Mouse (Mus musculus) stomach, postnatal 0 days (tissue): ENCODE data around the gene Susd3. TPM values are rescaled to one million over a fixed set of nuclear protein-coding genes. Genes with fewer than 3 reads are reported as not detected.

ENCODE experiments used
- ATAC-seq: fragments of 200-750 bp; cut with Nextera tagmentation; 2 replicates; pipeline ENCODE4 v1.8.0; 2017; ENCODE audit not compliant: low FRiP score, low TSS enrichment
- DNase-seq: peaks from one replicate; pipeline ENCODE4 v3.0.0-alpha.2; 2016; ENCODE audit warnings: low spot score
- H3K27ac ChIP-seq: fragments of 300-500 bp; sonication (generic); replicated peaks from 2 replicates; pipeline ENCODE4 v1.5.1; 2014; ENCODE audit warnings: mild to moderate bottlenecking, control low read depth
- H3K27me3 ChIP-seq: fragments of 300-500 bp; sonication (generic); 2 replicates; pipeline ENCODE4 v1.6.1; 2014; ENCODE audit warnings: low read length; ENCODE audit not compliant: control insufficient read depth, insufficient read depth
- H3K36me3 ChIP-seq: fragments of 300-500 bp; sonication (generic); 2 replicates; pipeline ENCODE4 v1.6.1; 2014; ENCODE audit warnings: low read length, mixed read lengths; ENCODE audit not compliant: control insufficient read depth, insufficient read depth
- H3K4me1 ChIP-seq: fragments of 300-500 bp; sonication (generic); replicated peaks from 2 replicates; pipeline ENCODE4 v1.6.1; 2014; ENCODE audit warnings: antibody characterized with exemption; ENCODE audit not compliant: control insufficient read depth, insufficient read depth
- H3K4me2 ChIP-seq: fragments of 300-500 bp; sonication (generic); replicated peaks from 2 replicates; pipeline ENCODE4 v1.6.1; 2014; ENCODE audit warnings: low read depth, mild to moderate bottlenecking, control low read depth, moderate library complexity
- H3K4me3 ChIP-seq: fragments of 300-500 bp; sonication (generic); 2 replicates; pipeline ENCODE4 v1.5.1; 2014; ENCODE audit warnings: low read depth, low read length, control low read depth
- H3K9ac ChIP-seq: fragments of 300-500 bp; sonication (generic); 2 replicates; pipeline ENCODE4 v1.6.1; 2014; ENCODE audit warnings: mild to moderate bottlenecking, low read length, control low read depth, mixed read lengths
- H3K9me3 ChIP-seq: fragments of 300-500 bp; sonication (generic); 2 replicates; pipeline ENCODE4 v1.6.1; 2016; ENCODE audit warnings: low read length; ENCODE audit not compliant: control insufficient read depth
- CTCF ChIP-seq: IDR thresholded peaks from 2 replicates; pipeline ENCODE4 v1.5.1; 2016; ENCODE audit warnings: antibody characterized with exemption, low read depth, mild to moderate bottlenecking, moderate library complexity
- EP300 ChIP-seq: optimal IDR thresholded peaks from 2 replicates; pipeline ENCODE3; 2016; ENCODE audit warnings: antibody characterized with exemption
- WGBS: fragments of 180-500 bp; shearing (Covaris S2); extraction: QIAGEN DNeasy Blood & Tissue Kit; methylation state at CpG from one replicate; pipeline ENCODE4 v1.1.7; 2014; 5-methylcytosine and 5-hydroxymethylcytosine counted together
- polyA plus RNA-seq: library from polyadenylated mRNA; unstranded; fragments of >200 nt; fragmentation: Nextera tagmentation; extraction: Ambion mirVana; gene quantifications from 2 replicates; pipeline ENCODE4 v1.2.1, GENCODE M21; 2015

The Susd3 gene
- 1.0 and 1.2 TPM in 2 replicates for polyA plus RNA-seq

DNA sequence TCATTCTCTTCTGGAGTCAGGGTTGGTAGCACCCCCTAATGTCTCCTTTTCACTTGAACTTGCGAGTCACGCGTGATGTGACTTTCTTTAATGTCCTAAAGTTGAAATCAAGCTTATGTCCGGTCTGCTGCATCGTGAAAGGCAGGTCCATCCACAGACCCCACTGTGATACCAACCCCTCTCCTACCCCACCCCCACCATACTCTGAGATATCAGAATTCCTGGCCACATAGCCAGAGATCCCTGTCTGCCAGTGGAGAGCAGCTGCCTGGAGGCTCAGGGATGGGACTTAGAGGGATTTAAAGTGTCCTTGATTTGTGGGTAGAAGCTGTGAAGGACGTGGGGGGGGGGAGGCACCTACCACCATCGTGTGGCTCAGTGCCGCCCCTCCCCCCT is at the start of gene Susd3:
TSS of gene Susd3 (minus strand) at position 240 of the 396 bp plus-strand sequence.
- H3K4me2 ChIP-seq = peak within 1 kb of the TSS; percentile 76
- no peak within 1 kb of the TSS for H3K27ac ChIP-seq
- peak within 1 kb of the TSS; percentile 40 for H3K4me3 ChIP-seq
- TF ChIP-seq EP300 (no peak), CTCF (no peak)
- peak within 1 kb of the TSS; percentile 43 for H3K9ac ChIP-seq
- ATAC-seq = no peak
- WGBS = 27% methylated on average over 8 of the region's 8 CpGs
- H3K36me3 ChIP-seq = no peaks in the 10 kb centered on the region
- H3K9me3 ChIP-seq = no peaks in the 10 kb centered on the region
- 0 out of 2 replicates have a peak, but pooled peaks cover 3% of the 10 kb centered on the region for H3K4me1 ChIP-seq
- H3K27me3 ChIP-seq = no peaks in the 10 kb centered on the region; the same call in 1 of the 2 replicates
- no peak for DNase-seq

DNA sequence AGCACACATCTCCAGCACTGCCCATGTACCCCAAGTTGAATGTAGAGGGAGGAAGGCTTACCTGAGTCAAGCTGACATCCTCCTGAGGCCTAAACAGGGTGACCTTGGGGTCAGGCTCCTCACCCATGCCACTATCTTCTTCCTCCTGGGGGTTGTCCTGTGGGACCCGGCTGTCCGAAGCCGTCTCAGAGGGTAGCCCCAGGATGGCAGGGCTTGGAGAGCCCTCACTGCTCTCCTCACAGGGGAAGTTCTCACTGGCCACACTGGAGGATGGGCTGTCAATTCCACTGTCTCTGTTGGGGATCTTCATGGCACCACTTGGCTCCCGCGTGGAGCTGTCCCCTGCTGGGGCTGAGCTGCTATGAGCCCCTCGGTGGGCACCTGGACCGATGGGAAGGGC is 47.8 kb upstream of the Susd3 start:
- H3K27ac ChIP-seq = no peak overlapping the region
- no peak for TF ChIP-seq EP300
- no peak for TF ChIP-seq CTCF
- 0 out of 2 replicates have a peak, but pooled peaks have one; percentile 10 for ATAC-seq
- no peak for DNase-seq
- 79% methylated on average over 7 of the region's 7 CpGs for WGBS
- no peaks in the 10 kb centered on the region for H3K9me3 ChIP-seq
- no peak overlapping the region for H3K4me3 ChIP-seq
- H3K27me3 ChIP-seq = no peaks in the 10 kb centered on the region
- H3K4me2 ChIP-seq = no peak overlapping the region
- no peak overlapping the region for H3K9ac ChIP-seq
- H3K36me3 ChIP-seq = no peaks in the 10 kb centered on the region
- H3K4me1 ChIP-seq = 0 out of 2 replicates have a peak, but pooled peaks cover 2% of the 10 kb centered on the region

DNA sequence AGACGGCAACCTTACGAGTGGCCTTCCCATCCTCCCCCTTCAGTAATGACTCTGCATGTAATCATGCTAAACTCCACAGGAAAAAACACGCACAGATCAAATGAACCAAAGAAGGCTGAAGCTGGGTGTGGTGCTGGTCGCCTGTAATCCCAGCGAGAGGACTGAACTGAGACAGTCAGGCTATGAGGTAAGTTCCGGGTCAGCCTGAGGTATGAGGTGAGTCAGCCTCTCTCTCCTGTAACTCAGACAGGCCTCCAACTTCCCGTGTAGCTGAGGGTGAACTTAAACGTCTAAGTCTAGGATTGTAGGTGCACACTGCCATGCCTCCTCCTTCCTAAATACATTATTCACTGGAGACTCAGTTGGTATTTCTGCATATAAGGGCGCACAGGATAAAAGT is 45.6 kb upstream of the Susd3 start:
- no peak overlapping the region for H3K27ac ChIP-seq
- ATAC-seq = peak; percentile 72
- TF ChIP-seq CTCF = no peak
- TF ChIP-seq EP300 = no peak
- no peak overlapping the region for H3K9ac ChIP-seq
- no peaks in the 10 kb centered on the region for H3K27me3 ChIP-seq
- DNase-seq = no peak
- H3K4me3 ChIP-seq = no peak overlapping the region
- 61% methylated on average over 9 of the region's 9 CpGs for WGBS
- H3K4me2 ChIP-seq = no peak overlapping the region
- H3K9me3 ChIP-seq = no peaks in the 10 kb centered on the region
- no peaks in the 10 kb centered on the region for H3K4me1 ChIP-seq
- H3K36me3 ChIP-seq = no peaks in the 10 kb centered on the region

DNA sequence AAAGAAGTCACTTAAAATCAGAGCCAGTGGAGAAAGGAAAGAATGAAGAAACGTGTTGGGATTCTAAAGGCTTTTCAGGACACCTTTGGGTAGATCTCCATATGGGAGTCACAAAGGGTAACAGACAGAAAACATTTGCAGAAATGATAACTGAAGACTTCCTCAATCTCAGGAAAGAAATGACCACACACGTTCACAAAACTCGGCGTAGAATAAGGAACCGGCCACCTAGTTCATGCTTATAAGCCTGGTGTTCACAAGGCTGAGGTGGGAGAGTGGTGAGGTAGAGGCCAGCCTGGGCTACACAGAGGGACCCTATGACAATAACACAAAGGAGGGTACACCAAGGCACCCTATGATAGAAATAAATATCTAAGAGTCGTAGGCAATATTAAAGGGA is 43.4 kb upstream of the Susd3 start:
- no peak overlapping the region for H3K4me3 ChIP-seq
- H3K9me3 ChIP-seq = no peaks in the 10 kb centered on the region
- DNase-seq (no peak), ATAC-seq (no peak)
- no peaks in the 10 kb centered on the region for H3K4me1 ChIP-seq
- H3K27me3 ChIP-seq = no peaks in the 10 kb centered on the region
- H3K9ac ChIP-seq = no peak overlapping the region
- H3K36me3 ChIP-seq = no peaks in the 10 kb centered on the region
- no peak overlapping the region for H3K27ac ChIP-seq
- no peak for TF ChIP-seq CTCF
- TF ChIP-seq EP300 = no peak
- H3K4me2 ChIP-seq = no peak overlapping the region
- 90% methylated on average over 6 of the region's 6 CpGs for WGBS

DNA sequence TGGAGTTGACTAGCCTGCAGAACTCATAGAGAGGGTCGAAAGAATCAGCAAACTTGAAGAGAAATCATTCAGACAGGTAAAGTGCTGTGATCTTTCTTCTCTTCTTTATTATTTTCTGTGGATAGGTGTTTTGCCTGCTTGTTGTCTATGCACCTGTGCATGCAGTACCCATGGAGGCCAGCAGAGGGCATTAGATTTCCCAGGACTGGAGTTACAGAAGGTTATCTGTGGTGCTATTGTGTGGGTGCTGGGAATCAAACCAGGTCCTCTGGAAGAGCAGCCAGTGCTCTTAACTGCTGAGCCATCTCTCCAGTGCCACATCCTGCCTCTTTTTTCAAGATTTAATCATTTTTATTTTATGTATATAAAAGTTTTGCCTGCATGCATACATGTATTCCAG is 42.9 kb upstream of the Susd3 start:
- Histone ChIP-seq H3K9me3 (no peaks in the 10 kb centered on the region), H3K9ac (no peak overlapping the region), H3K4me2 (no peak overlapping the region), H3K27ac (no peak overlapping the region), H3K4me1 (no peaks in the 10 kb centered on the region), H3K36me3 (no peaks in the 10 kb centered on the region), H3K4me3 (no peak overlapping the region), H3K27me3 (no peaks in the 10 kb centered on the region)
- WGBS = 52% methylated on average over 1 of the region's 1 CpGs
- TF ChIP-seq CTCF (peak; percentile 66), EP300 (no peak)
- DNase-seq (peak; percentile 34), ATAC-seq (no peak)

DNA sequence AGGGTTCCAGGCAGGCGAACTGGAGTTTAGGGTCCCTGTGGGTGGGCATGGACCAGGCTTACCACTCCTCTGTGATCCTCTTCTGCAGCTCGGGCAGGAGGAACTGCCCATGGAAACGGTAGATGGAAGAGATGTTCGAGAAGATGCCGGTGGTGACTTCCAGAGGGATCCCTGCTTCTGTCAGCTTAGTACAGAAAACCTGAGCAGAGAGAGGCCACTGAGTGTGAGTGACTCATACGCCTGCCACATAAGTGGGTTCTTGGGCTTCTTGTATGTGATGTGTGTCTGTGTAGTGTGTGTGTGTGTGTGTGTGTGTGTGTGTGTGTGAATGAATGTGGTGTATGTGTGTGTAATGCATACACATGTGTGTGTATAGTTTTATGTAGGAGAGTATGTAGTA is 38.7 kb upstream of the Susd3 start:
- ATAC-seq (no peak), DNase-seq (no peak)
- Histone ChIP-seq H3K9ac (no peak overlapping the region), H3K4me1 (no peaks in the 10 kb centered on the region), H3K9me3 (no peaks in the 10 kb centered on the region), H3K36me3 (no peaks in the 10 kb centered on the region), H3K4me2 (no peak overlapping the region), H3K4me3 (no peak overlapping the region), H3K27me3 (no peaks in the 10 kb centered on the region), H3K27ac (no peak overlapping the region)
- WGBS = 88% methylated on average over 6 of the region's 6 CpGs
- no peak for TF ChIP-seq CTCF
- TF ChIP-seq EP300 = no peak
